ENCODE assay signal across 13 mouse cellular contexts in the genomic region with DNA sequence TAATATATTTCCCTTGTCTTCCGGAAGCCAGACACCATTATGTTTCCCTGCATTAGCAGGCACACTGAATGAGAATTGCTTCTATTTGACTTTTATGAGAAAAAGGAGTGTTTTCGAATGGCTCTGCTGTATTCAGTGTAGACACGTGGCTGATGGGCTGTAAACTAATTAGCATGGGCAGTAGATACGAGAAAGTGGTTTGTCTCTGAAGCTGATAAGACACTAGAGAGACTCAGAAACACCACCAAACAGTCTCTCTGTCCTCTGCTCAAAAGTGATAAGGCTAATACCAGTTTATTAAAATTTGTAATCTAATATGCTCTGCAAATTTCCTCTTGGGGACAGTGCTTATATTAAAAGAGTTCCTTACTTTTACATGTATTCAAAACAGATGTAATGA.
DNase-seq lines count a peak whose midpoint lies in the region; ATAC-seq and TF ChIP-seq lines count a peak whose summit lies in the region.
"Had no signal": no experiment of that assay in that cellular context is flagged by ENCODE, and none has a peak within 500 bp of the region (broad histone marks: within the 10 kb centered on the region; RNA-seq: fewer than 3 reads in every experiment).

No protein-coding gene starts in this region.

- no peak overlapping the region for H3K9ac ChIP-seq in liver, postnatal 0 days (replicated peaks)
- H3K9ac ChIP-seq: hindbrain, embryonic 14.5 days had no signal

- H3K4me2 ChIP-seq in liver, postnatal 0 days (ENCODE audit: low read depth, low read length) = no peak overlapping the region; the same call in 1 of the 2 replicates
- H3K4me2 ChIP-seq: hindbrain, embryonic 14.5 days had no signal

- no peak overlapping the region for H3K4me3 ChIP-seq in liver, postnatal 0 days (ENCODE audit: low read depth, low read length)
- H3K4me3 ChIP-seq in cerebellum, adult 2 months (replicated peaks; ENCODE audit: insufficient read depth, low read depth, low read length) = no peak overlapping the region
- H3K4me3 ChIP-seq in limb, embryonic 10.5 days = no peak overlapping the region
- H3K4me3 ChIP-seq: left cerebral cortex, adult 2 months had no signal

- ATAC-seq in erythroblast, adult 5-6 weeks (replicated peaks; ENCODE audit: low FRiP score, poor library complexity, severe bottlenecking) = peak; percentile 98
- peak; percentile 99 for ATAC-seq in liver, postnatal 0 days

- TF ChIP-seq POLR2A in cerebellum, adult 2 months (IDR thresholded peaks at IDR 0.05; ENCODE audit: borderline replicate concordance, insufficient read depth, low read length) = no peak

- 33% methylated on average over 4 of the region's 4 CpGs for WGBS in liver, postnatal 0 days (ENCODE audit: insufficient replicate concordance)
- WGBS in cerebellum, adult 2 months = 68% methylated on average over 4 of the region's 4 CpGs
- 35% methylated on average over 4 of the region's 4 CpGs for WGBS in limb, embryonic 10.5 days

- no peak for TF ChIP-seq CTCF in liver, postnatal 0 days (IDR thresholded peaks at IDR 0.05; ENCODE audit: low read depth)
- no peak for TF ChIP-seq CTCF in cerebellum, adult 2 months (IDR thresholded peaks at IDR 0.05; ENCODE audit: borderline replicate concordance, insufficient read depth, low read depth, low read length)

- H3K27me3 ChIP-seq in liver, postnatal 0 days (ENCODE audit: insufficient read depth, low read length) = no peaks in the 10 kb centered on the region
- H3K27me3 ChIP-seq in cerebellum, adult 2 months (ENCODE audit: control insufficient read depth, insufficient read depth, low read length) = no peaks in the 10 kb centered on the region
- no peaks in the 10 kb centered on the region for H3K27me3 ChIP-seq in limb, embryonic 10.5 days (ENCODE audit: low read depth, poor library complexity, severe bottlenecking)
- H3K27me3 ChIP-seq: CH12.LX had no signal

- H3K4me1 ChIP-seq in liver, postnatal 0 days (ENCODE audit: insufficient read depth) = no peaks in the 10 kb centered on the region
- no peaks in the 10 kb centered on the region; the same call in 1 of the 2 replicates for H3K4me1 ChIP-seq in cerebellum, adult 2 months (ENCODE audit: control insufficient read depth, insufficient read depth, low read length)
- no peaks in the 10 kb centered on the region for H3K4me1 ChIP-seq in limb, embryonic 10.5 days

- H3K27ac ChIP-seq in liver, postnatal 0 days (ENCODE audit: low read depth) = peak overlapping the region; percentile 55; the same call in 1 of the 2 replicates
- no peak overlapping the region for H3K27ac ChIP-seq in cerebellum, adult 2 months (ENCODE audit: insufficient read depth, low read length)
- no peak overlapping the region for H3K27ac ChIP-seq in limb, embryonic 10.5 days
- H3K27ac ChIP-seq: hindbrain, embryonic 14.5 days; left cerebral cortex, adult 2 months had no signal

- peak; percentile 98 for TF ChIP-seq EP300 in liver, postnatal 0 days (IDR thresholded peaks at IDR 0.05; ENCODE audit: low read depth)

- no peaks in the 10 kb centered on the region for H3K36me3 ChIP-seq in liver, postnatal 0 days (replicated peaks; ENCODE audit: insufficient read depth, low read length)
- H3K36me3 ChIP-seq in limb, embryonic 10.5 days = no peaks in the 10 kb centered on the region

- peak; percentile 15 to 45 for DNase-seq in spleen, postnatal 36 days (ENCODE audit: low spot score in 2 of 2)
- no peak for DNase-seq in spleen, postnatal 14 days (ENCODE audit: low spot score in 2 of 2)
- DNase-seq in liver, postnatal 0 days = no peak
- no peak for DNase-seq in cerebellum, adult 2 months
- DNase-seq in lung, adult 18-20 months = no peak
- DNase-seq in limb, embryonic 10.5 days (ENCODE audit: low spot score) = no peak
- DNase-seq: adrenal gland, adult 8-10 months; cerebellum, adult 11-12 months; kidney, postnatal 36 days had no signal

- H3K9me3 ChIP-seq in liver, postnatal 0 days (ENCODE audit: low read length) = no peaks in the 10 kb centered on the region; the same call in 1 of the 2 replicates
- no peaks in the 10 kb centered on the region for H3K9me3 ChIP-seq in limb, embryonic 10.5 days (replicated peaks)

Comparison
In these comparisons a context has a peak if more than half of its experiments do, and no peak if none do; other contexts are left out.
1. DNase-seq: peak in spleen, postnatal 36 days (2 of 2); none in spleen, postnatal 14 days (0 of 2), liver, postnatal 0 days (single experiment), cerebellum, adult 2 months (0 of 2), lung, adult 18-20 months (0 of 2) and limb, embryonic 10.5 days (single experiment).